In genomic region chr7:25006586-25007364, GRCm38 (mm10) we compare ENCODE assay signal across 7 mouse cellular contexts. TPM values are rescaled to one million over a fixed set of nuclear protein-coding genes. Genes with fewer than 3 reads are reported as not detected.
DNase-seq lines count a peak whose midpoint lies in the region; ATAC-seq lines count a peak whose summit lies in the region.

No protein-coding gene starts in this region.

- no peak overlapping the region for H3K9ac ChIP-seq in forebrain, embryonic 16.5 days (replicated peaks; ENCODE audit: low read depth, low read length)

- no peak overlapping the region for H3K4me3 ChIP-seq in forebrain, embryonic 16.5 days (replicated peaks; ENCODE audit: low read length)

- H3K4me1 ChIP-seq in forebrain, embryonic 16.5 days (replicated peaks; ENCODE audit: control insufficient read depth, insufficient read depth, low read length): peaks cover 68% of the 10 kb centered on the region

- no peaks in the 10 kb centered on the region for H3K27me3 ChIP-seq in forebrain, embryonic 16.5 days (replicated peaks; ENCODE audit: control insufficient read depth, insufficient read depth, low read length)

- H3K9me3 ChIP-seq in forebrain, embryonic 16.5 days (ENCODE audit: control insufficient read depth, low read length): no peaks in the 10 kb centered on the region

- 79% methylated on average over 12 of the region's 12 CpGs for WGBS in forebrain, embryonic 16.5 days

- peak; percentile 29 for DNase-seq in ovary, adult 18-20 months (ENCODE audit: low spot score)
- DNase-seq in ovary, postnatal 36 days (ENCODE audit: low spot score): no peak
- peak; percentile 63 for DNase-seq in lung, postnatal 25 days (ENCODE audit: low spot score)
- DNase-seq in skeletal muscle tissue, adult 2 months (ENCODE audit: low read depth, low spot score): peak; percentile 28
- DNase-seq in thymus, postnatal 14 days: no peak
- no peak for DNase-seq in B cell, adult 2 months

- ATAC-seq in forebrain, embryonic 16.5 days: no peak

- peak overlapping the region; percentile 61; the same call in 1 of the 2 replicates for H3K4me2 ChIP-seq in forebrain, embryonic 16.5 days (ENCODE audit: low read length)

- H3K27ac ChIP-seq in forebrain, embryonic 16.5 days (ENCODE audit: low read length): peak overlapping the region; percentile 96

- no peaks in the 10 kb centered on the region for H3K36me3 ChIP-seq in forebrain, embryonic 16.5 days (ENCODE audit: control insufficient read depth, insufficient read depth)

RNA-seq across cellular contexts. Expression of gene Atp1a3, which starts 1.0 kb away (rescaled TPM):
- polyA plus RNA-seq in forebrain, embryonic 16.5 days (2015; fragmentation: Nextera tagmentation; extraction: Ambion mirVana): 227 and 278 TPM in 2 replicates

RNA-seq across cellular contexts. Expression of gene Rabac1, which starts 34.2 kb away (rescaled TPM):
- 200 and 220 TPM in 2 replicates for polyA plus RNA-seq in forebrain, embryonic 16.5 days (2015; fragmentation: Nextera tagmentation; extraction: Ambion mirVana)

Comparison
In these comparisons a context has a peak if more than half of its experiments do, and no peak if none do; other contexts are left out.
1. DNase-seq: peak in ovary, adult 18-20 months (single experiment), lung, postnatal 25 days (single experiment) and skeletal muscle tissue, adult 2 months (single experiment); none in ovary, postnatal 36 days (single experiment), thymus, postnatal 14 days (single experiment) and B cell, adult 2 months (0 of 2).